Mouse (Mus musculus) midbrain, embryonic 10.5 days (tissue): ENCODE results near the gene Pabpc1l. TPM values are rescaled to one million over a fixed set of nuclear protein-coding genes. Genes with fewer than 3 reads are reported as not detected.

Experiments
- DNase-seq: peaks from one replicate; pipeline ENCODE4 v3.0.0-alpha.2; 2017; ENCODE audit warnings: low spot score
- H3K27ac ChIP-seq: fragments of 300-500 bp; sonication (generic); replicated peaks from 2 replicates; pipeline ENCODE4 v1.5.1; 2016; ENCODE audit warnings: mild to moderate bottlenecking
- H3K27me3 ChIP-seq: fragments of 300-500 bp; sonication (generic); 2 replicates; pipeline ENCODE4 v1.6.1; 2016; ENCODE audit warnings: low read depth, mild to moderate bottlenecking; ENCODE audit not compliant: poor library complexity, severe bottlenecking
- H3K36me3 ChIP-seq: fragments of 300-500 bp; sonication (generic); 2 replicates; pipeline ENCODE4 v1.6.1; 2016; ENCODE audit warnings: mild to moderate bottlenecking, moderate library complexity
- H3K4me1 ChIP-seq: fragments of 300-500 bp; sonication (generic); 2 replicates; pipeline ENCODE4 v1.6.1; 2016
- H3K4me3 ChIP-seq: fragments of 300-500 bp; sonication (generic); 2 replicates; pipeline ENCODE4 v1.5.1; 2016; ENCODE audit warnings: mild to moderate bottlenecking, moderate library complexity
- H3K9me3 ChIP-seq: fragments of 300-500 bp; sonication (generic); replicated peaks from 2 replicates; pipeline ENCODE4 v1.6.1; 2016; ENCODE audit warnings: mild to moderate bottlenecking
- WGBS: fragments of 180-500 bp; shearing (Covaris S2); methylation state at CpG from one replicate; pipeline ENCODE4 v1.1.7; 2016; 5-methylcytosine and 5-hydroxymethylcytosine counted together
- polyA plus RNA-seq: library from polyadenylated mRNA; unstranded; fragments of >200 nt; fragmentation: Nextera tagmentation; extraction: Ambion mirVana; gene quantifications from 2 replicates; pipeline ENCODE4 v1.2.1, GENCODE M21; 2016

Pabpc1l gene
- polyA plus RNA-seq, 1 experiment from 2014 or later: 1.4 TPM

- Histone ChIP-seq H3K4me3 (no peak overlapping the region), H3K4me1 (peaks cover 22% of the 10 kb centered on the region), H3K27me3 (no peaks in the 10 kb centered on the region), H3K9me3 (no peaks in the 10 kb centered on the region), H3K36me3 (peaks cover 24% of the 10 kb centered on the region), H3K27ac (no peak overlapping the region)
- DNase-seq: no peak
- 86% methylated on average over 2 of the region's 2 CpGs for WGBS
Observed at GRCm38 (mm10) chr2:164007987-164008545, 17.2 kb upstream of the Pabpc1l start.

DNA sequence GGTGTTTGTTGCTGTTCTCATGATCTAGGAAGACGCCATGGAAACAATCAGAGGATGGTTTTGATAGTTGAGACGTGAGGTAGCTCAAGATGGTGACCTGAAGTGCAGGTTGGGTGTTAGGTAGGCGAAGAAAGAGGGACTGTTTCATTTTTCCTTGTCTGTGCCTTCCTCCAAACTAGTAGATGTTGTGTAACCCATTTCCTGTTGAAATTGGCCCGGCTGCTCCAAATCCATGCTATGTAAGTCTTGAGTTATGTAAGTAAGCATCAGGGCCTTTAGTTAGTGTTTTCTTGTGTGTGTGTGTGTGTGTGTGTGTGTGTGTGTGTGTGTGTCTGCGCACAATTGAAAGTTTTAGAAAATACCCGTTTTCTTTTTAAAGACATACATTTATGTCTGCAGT, 16.0 kb upstream of the Pabpc1l start:
- peaks cover 35% of the 10 kb centered on the region for H3K36me3 ChIP-seq
- 92% methylated on average over 6 of the region's 6 CpGs for WGBS
- no peaks in the 10 kb centered on the region for H3K9me3 ChIP-seq

GRCm38 (mm10) chr2:164010496-164010895, 14.8 kb upstream of the Pabpc1l start:
- H3K9me3 ChIP-seq: no peaks in the 10 kb centered on the region
- H3K36me3 ChIP-seq: peaks cover 47% of the 10 kb centered on the region
- H3K27ac ChIP-seq: no peak overlapping the region
- 91% methylated on average over 5 of the region's 5 CpGs for WGBS
- H3K4me3 ChIP-seq: no peak overlapping the region
- DNase-seq: no peak
- H3K27me3 ChIP-seq: no peaks in the 10 kb centered on the region
- H3K4me1 ChIP-seq: peaks cover 15% of the 10 kb centered on the region

More for the DNA sequence above, 16.0 kb upstream of the Pabpc1l start:
- no peak overlapping the region for H3K27ac ChIP-seq
- H3K27me3 ChIP-seq: no peaks in the 10 kb centered on the region
- no peak overlapping the region for H3K4me3 ChIP-seq
- peaks cover 22% of the 10 kb centered on the region for H3K4me1 ChIP-seq
- no peak for DNase-seq

DNA sequence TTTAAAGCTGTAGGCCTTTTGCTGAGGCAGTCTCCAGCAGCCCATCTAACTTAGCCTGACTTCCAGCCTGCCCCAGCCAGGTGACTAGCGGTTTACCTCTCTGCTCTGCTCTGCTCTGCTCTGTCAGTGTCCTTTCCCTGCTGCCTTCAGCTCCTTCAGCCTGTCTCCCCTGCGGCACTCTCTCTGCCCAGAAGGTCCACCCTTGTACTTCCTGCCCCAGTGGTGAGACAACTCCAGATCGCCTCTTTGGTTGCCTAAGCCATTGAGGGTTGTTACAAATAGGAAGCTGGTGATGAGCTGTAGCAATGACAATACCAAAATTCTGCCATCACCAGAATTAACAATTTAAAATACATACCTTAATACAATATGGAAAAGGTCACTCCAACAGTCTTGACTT, 14.3 kb upstream of the Pabpc1l start:
- H3K4me1 ChIP-seq: peaks cover 11% of the 10 kb centered on the region
- no peaks in the 10 kb centered on the region for H3K9me3 ChIP-seq
- no peak overlapping the region for H3K27ac ChIP-seq
- H3K4me3 ChIP-seq: no peak overlapping the region
- no peaks in the 10 kb centered on the region for H3K27me3 ChIP-seq
- DNase-seq: no peak
- peaks cover 52% of the 10 kb centered on the region for H3K36me3 ChIP-seq
- 95% methylated on average over 3 of the region's 3 CpGs for WGBS

GRCm38 (mm10) chr2:164015304-164015703, 9.9 kb upstream of the Pabpc1l start:
- no peaks in the 10 kb centered on the region for H3K27me3 ChIP-seq
- DNase-seq: no peak
- no peak overlapping the region for H3K4me3 ChIP-seq
- no peaks in the 10 kb centered on the region for H3K4me1 ChIP-seq
- 93% methylated on average over 16 of the region's 16 CpGs for WGBS
- H3K9me3 ChIP-seq: no peaks in the 10 kb centered on the region
- H3K36me3 ChIP-seq: peaks cover 91% of the 10 kb centered on the region
- no peak overlapping the region for H3K27ac ChIP-seq

DNA sequence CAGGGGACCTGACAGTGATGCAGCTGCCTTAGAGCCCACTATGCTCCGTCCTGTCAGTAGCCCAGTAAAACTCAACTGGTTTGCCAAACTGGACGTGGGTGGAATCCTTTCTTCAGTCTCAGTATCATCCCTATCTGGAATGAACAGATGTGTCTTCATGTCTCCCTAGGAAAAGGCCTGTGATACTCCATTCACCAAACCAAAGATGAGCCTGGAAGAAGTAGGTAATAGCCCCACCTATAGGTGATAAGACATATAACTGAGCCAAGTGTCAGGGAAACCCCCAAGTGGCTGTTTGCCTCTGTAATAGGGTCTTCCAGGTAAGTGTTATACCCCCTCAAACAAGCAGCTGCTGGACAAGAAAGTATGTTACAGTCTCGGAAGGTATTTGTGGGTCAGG, 6.3 kb upstream of the Pabpc1l start:
- Histone ChIP-seq H3K4me3 (no peak overlapping the region), H3K4me1 (peaks cover 11% of the 10 kb centered on the region), H3K9me3 (no peaks in the 10 kb centered on the region), H3K27ac (no peak overlapping the region), H3K36me3 (peaks cover 65% of the 10 kb centered on the region), H3K27me3 (no peaks in the 10 kb centered on the region)
- no peak for DNase-seq
- 87% methylated on average over 3 of the region's 3 CpGs for WGBS

DNA sequence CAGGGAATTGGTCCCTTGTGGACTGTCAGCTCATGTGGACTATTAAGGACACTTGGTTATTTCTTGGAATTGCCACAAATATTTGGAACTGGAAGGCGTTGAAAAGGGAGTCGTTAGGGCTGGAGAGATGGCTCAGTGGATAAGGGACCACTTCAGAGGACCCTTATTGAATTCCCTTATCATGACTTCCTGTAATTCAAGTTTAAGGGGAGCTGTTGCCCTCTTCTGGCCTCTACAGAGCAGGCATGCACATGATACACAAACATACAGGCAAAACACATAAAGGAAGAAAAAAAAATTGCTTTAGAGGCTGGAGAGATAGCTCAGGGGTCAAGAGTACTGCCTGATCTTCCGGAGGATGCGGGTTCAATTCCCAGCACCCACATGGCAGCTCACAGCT, 5.3 kb upstream of the Pabpc1l start:
- 93% methylated on average over 4 of the region's 4 CpGs for WGBS
- peaks cover 55% of the 10 kb centered on the region for H3K36me3 ChIP-seq

GRCm38 (mm10) chr2:164022104-164022503, 3.1 kb upstream of the Pabpc1l start:
- no peak for DNase-seq
- H3K4me3 ChIP-seq: no peak overlapping the region
- 64% methylated on average over 2 of the region's 2 CpGs for WGBS

More for the DNA sequence above, 5.3 kb upstream of the Pabpc1l start:
- Histone ChIP-seq H3K4me1 (peaks cover 11% of the 10 kb centered on the region), H3K27ac (no peak overlapping the region), H3K4me3 (no peak overlapping the region), H3K27me3 (no peaks in the 10 kb centered on the region), H3K9me3 (no peaks in the 10 kb centered on the region)
- DNase-seq: no peak

GRCm38 (mm10) chr2:164031147-164031546, 5.9 kb downstream of the Pabpc1l start:
- DNase-seq: no peak
- Histone ChIP-seq H3K36me3 (no peaks in the 10 kb centered on the region), H3K4me3 (no peak overlapping the region), H3K9me3 (no peaks in the 10 kb centered on the region), H3K4me1 (no peaks in the 10 kb centered on the region), H3K27ac (no peak overlapping the region), H3K27me3 (no peaks in the 10 kb centered on the region)
- 84% methylated on average over 10 of the region's 10 CpGs for WGBS

More at GRCm38 (mm10) chr2:164022104-164022503, 3.1 kb upstream of the Pabpc1l start:
- Histone ChIP-seq H3K9me3 (no peaks in the 10 kb centered on the region), H3K27ac (no peak overlapping the region), H3K27me3 (no peaks in the 10 kb centered on the region), H3K4me1 (peaks cover 11% of the 10 kb centered on the region), H3K36me3 (peaks cover 33% of the 10 kb centered on the region)

GRCm38 (mm10) chr2:164032973-164033372, 7.7 kb downstream of the Pabpc1l start:
- no peak for DNase-seq
- H3K9me3 ChIP-seq: no peaks in the 10 kb centered on the region

DNA sequence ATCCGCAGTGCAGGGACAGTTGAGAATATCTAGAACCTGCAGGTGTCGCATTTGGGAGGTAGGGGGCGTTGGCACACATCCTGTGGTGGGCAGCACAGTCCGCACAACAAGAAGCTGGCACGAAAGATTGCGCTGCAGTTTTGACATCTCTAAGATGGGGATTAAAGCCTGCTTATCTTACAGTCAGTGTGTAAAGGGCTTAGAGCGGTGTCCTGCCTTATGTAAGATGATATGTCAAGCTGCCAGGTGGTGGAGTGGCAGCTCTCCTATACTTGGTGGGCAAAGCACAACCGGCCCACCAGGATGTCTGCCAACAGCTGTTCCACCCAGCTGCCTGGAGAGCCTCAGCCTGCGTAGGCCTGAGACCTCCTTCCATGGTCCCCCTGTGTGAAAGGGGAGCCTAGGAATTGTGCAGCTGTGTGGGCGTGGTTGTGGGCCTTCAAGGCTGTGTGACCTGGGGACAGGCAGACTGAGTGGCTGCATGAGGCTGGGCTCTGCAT, 11.3 kb downstream of the Pabpc1l start:
- H3K36me3 ChIP-seq: no peaks in the 10 kb centered on the region
- no peak overlapping the region for H3K27ac ChIP-seq
- no peak for DNase-seq
- H3K4me1 ChIP-seq: no peaks in the 10 kb centered on the region
- 58% methylated on average over 10 of the region's 10 CpGs for WGBS
- no peaks in the 10 kb centered on the region for H3K27me3 ChIP-seq
- H3K9me3 ChIP-seq: no peaks in the 10 kb centered on the region
- H3K4me3 ChIP-seq: no peak overlapping the region

More at GRCm38 (mm10) chr2:164032973-164033372, 7.7 kb downstream of the Pabpc1l start:
- Histone ChIP-seq H3K4me1 (no peaks in the 10 kb centered on the region), H3K36me3 (no peaks in the 10 kb centered on the region), H3K27me3 (no peaks in the 10 kb centered on the region), H3K4me3 (no peak overlapping the region), H3K27ac (no peak overlapping the region)
- 90% methylated on average over 3 of the region's 3 CpGs for WGBS

GRCm38 (mm10) chr2:164038407-164039028, 13.3 kb downstream of the Pabpc1l start:
- no peak for DNase-seq
- Histone ChIP-seq H3K27ac (no peak overlapping the region), H3K9me3 (no peaks in the 10 kb centered on the region), H3K4me1 (no peaks in the 10 kb centered on the region), H3K27me3 (no peaks in the 10 kb centered on the region), H3K4me3 (no peak overlapping the region), H3K36me3 (no peaks in the 10 kb centered on the region)
- 90% methylated on average over 1 of the region's 1 CpGs for WGBS

DNA sequence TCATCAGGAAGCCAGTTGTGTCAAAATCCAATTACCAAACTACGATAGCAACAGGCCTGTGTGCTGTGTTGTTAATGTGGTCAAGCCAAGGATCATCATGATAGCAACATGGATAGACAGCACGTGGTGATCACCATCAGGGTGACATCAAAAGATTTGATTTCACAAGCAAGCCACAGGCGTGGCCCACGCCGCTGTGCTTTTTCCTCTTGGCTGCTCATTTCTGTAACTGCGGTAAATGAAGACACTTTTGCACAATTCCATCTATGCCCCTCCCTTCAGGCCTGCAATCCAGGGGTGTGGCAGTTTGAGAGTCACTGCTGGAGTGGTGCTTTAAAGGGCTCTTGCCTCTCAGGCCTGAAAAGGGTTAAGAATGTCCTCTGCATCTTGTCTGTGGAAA, 15.7 kb downstream of the Pabpc1l start:
- H3K9me3 ChIP-seq: no peaks in the 10 kb centered on the region
- no peak overlapping the region for H3K27ac ChIP-seq
- H3K27me3 ChIP-seq: no peaks in the 10 kb centered on the region
- 90% methylated on average over 6 of the region's 6 CpGs for WGBS
- no peaks in the 10 kb centered on the region for H3K36me3 ChIP-seq
- no peak overlapping the region for H3K4me3 ChIP-seq
- H3K4me1 ChIP-seq: no peaks in the 10 kb centered on the region
- no peak for DNase-seq
